12 mouse cellular contexts compared by ENCODE assay signal in genomic region chr8:121180474-121181284, GRCm38 (mm10). TPM values are rescaled to one million over a fixed set of nuclear protein-coding genes. Genes with fewer than 3 reads are reported as not detected.
A peak's percentile ranks its signal among the peaks of the same experiment; 100 is the strongest.
DNase-seq lines count a peak whose midpoint lies in the region; ATAC-seq lines count a peak whose summit lies in the region.
"Had no signal": no experiment of that assay in that cellular context is flagged by ENCODE, and none has a peak within 500 bp of the region (broad histone marks: within the 10 kb centered on the region; RNA-seq: fewer than 3 reads in every experiment).

No protein-coding gene starts in this region.

- H3K9me3 ChIP-seq in heart, embryonic 10.5 days = no peaks in the 10 kb centered on the region
- no peaks in the 10 kb centered on the region for H3K9me3 ChIP-seq in midbrain, embryonic 14.5 days (ENCODE audit: control insufficient read depth, low read length)
- H3K9me3 ChIP-seq in midbrain, embryonic 15.5 days = no peaks in the 10 kb centered on the region
- no peaks in the 10 kb centered on the region for H3K9me3 ChIP-seq in hindbrain, embryonic 16.5 days (ENCODE audit: control insufficient read depth, low read length)

- H3K9ac ChIP-seq in midbrain, embryonic 14.5 days (replicated peaks; ENCODE audit: low read length) = no peak overlapping the region
- H3K9ac ChIP-seq in midbrain, embryonic 15.5 days = no peak overlapping the region
- peak overlapping the region; percentile 17; the same call in 1 of the 2 replicates for H3K9ac ChIP-seq in hindbrain, embryonic 16.5 days (ENCODE audit: low read depth, low read length)

- peaks cover 31% of the 10 kb centered on the region for H3K4me1 ChIP-seq in heart, embryonic 10.5 days
- 0 out of 2 replicates have a peak, but pooled peaks cover 6% of the 10 kb centered on the region for H3K4me1 ChIP-seq in midbrain, embryonic 14.5 days (ENCODE audit: control insufficient read depth, insufficient read depth, low read length)
- peaks cover 6% of the 10 kb centered on the region; the same call in 1 of the 2 replicates for H3K4me1 ChIP-seq in midbrain, embryonic 15.5 days
- H3K4me1 ChIP-seq in hindbrain, embryonic 16.5 days (ENCODE audit: control insufficient read depth, insufficient read depth, low read depth, low read length) = peaks cover 6% of the 10 kb centered on the region

- H3K27me3 ChIP-seq in heart, embryonic 10.5 days (ENCODE audit: insufficient read depth, poor library complexity, severe bottlenecking) = peaks cover 5% of the 10 kb centered on the region; the same call in 1 of the 2 replicates
- no peaks in the 10 kb centered on the region for H3K27me3 ChIP-seq in midbrain, embryonic 14.5 days (ENCODE audit: control insufficient read depth, insufficient read depth, low read length)
- H3K27me3 ChIP-seq in midbrain, embryonic 15.5 days (replicated peaks) = peaks cover 4% of the 10 kb centered on the region; the same call in 1 of the 2 replicates
- H3K27me3 ChIP-seq in hindbrain, embryonic 16.5 days (replicated peaks; ENCODE audit: control insufficient read depth, insufficient read depth, low read length) = no peaks in the 10 kb centered on the region

- whole genome bisulfite sequencing in heart, embryonic 10.5 days = 76% methylated on average over 21 of the region's 21 CpGs
- WGBS in midbrain, embryonic 14.5 days = 46% methylated on average over 21 of the region's 21 CpGs
- WGBS in midbrain, embryonic 15.5 days = 39% methylated on average over 21 of the region's 21 CpGs
- 24% methylated on average over 21 of the region's 21 CpGs for WGBS in hindbrain, embryonic 16.5 days

- intact Hi-C loops in heart, postnatal 10 days (cut with DNase I) = no loop called here

- H3K36me3 ChIP-seq in heart, embryonic 10.5 days = no peaks in the 10 kb centered on the region
- H3K36me3 ChIP-seq in midbrain, embryonic 14.5 days (ENCODE audit: control insufficient read depth, insufficient read depth, low read length) = no peaks in the 10 kb centered on the region
- H3K36me3 ChIP-seq in midbrain, embryonic 15.5 days (replicated peaks) = no peaks in the 10 kb centered on the region
- H3K36me3 ChIP-seq in hindbrain, embryonic 16.5 days (ENCODE audit: control insufficient read depth, insufficient read depth, low read length) = no peaks in the 10 kb centered on the region

- peak overlapping the region; percentile 49 for H3K27ac ChIP-seq in heart, embryonic 10.5 days
- no peak overlapping the region for H3K27ac ChIP-seq in midbrain, embryonic 14.5 days (replicated peaks; ENCODE audit: low read depth, low read length)
- H3K27ac ChIP-seq in midbrain, embryonic 15.5 days = no peak overlapping the region
- no peak overlapping the region for H3K27ac ChIP-seq in hindbrain, embryonic 16.5 days (ENCODE audit: low read depth, low read length)

- no peak overlapping the region for H3K4me3 ChIP-seq in heart, embryonic 10.5 days
- H3K4me3 ChIP-seq in midbrain, embryonic 14.5 days (replicated peaks; ENCODE audit: low read depth, low read length) = no peak overlapping the region
- no peak overlapping the region for H3K4me3 ChIP-seq in midbrain, embryonic 15.5 days
- H3K4me3 ChIP-seq in hindbrain, embryonic 16.5 days (ENCODE audit: low read length) = no peak overlapping the region

- peak overlapping the region; percentile 11; the same call in 1 of the 2 replicates for H3K4me2 ChIP-seq in midbrain, embryonic 14.5 days (ENCODE audit: low read length)
- no peak overlapping the region; the same call in 1 of the 2 replicates for H3K4me2 ChIP-seq in midbrain, embryonic 15.5 days
- peak overlapping the region; percentile 23 for H3K4me2 ChIP-seq in hindbrain, embryonic 16.5 days (ENCODE audit: low read length)

- ATAC-seq in midbrain, embryonic 14.5 days (ENCODE audit: low FRiP score, low TSS enrichment) = no peak
- no peak for ATAC-seq in midbrain, embryonic 15.5 days (replicated peaks)
- ATAC-seq in hindbrain, embryonic 16.5 days = peak; percentile 50; the same call in 1 of the 2 replicates
- ATAC-seq: Patski had no signal

- no peak for DNase-seq in heart, embryonic 10.5 days (ENCODE audit: low spot score)
- DNase-seq in heart, postnatal 10 days = no peak
- peak; percentile 52 for DNase-seq in midbrain, embryonic 14.5 days
- peak; percentile 58 for DNase-seq in retina, postnatal 1 day
- no peak for DNase-seq in cerebellum, postnatal 14 days
- DNase-seq in frontal cortex, postnatal 14 days (ENCODE audit: low spot score in 2 of 2) = no peak
- DNase-seq: kidney, adult 11 months; right cerebral cortex, postnatal 25 days had no signal

RNA-seq across cellular contexts. Expression of gene Foxl1, which starts 52.9 kb away (rescaled TPM):
- polyA plus RNA-seq in heart, embryonic 10.5 days (2016; fragmentation: Nextera tagmentation; extraction: Ambion mirVana) = 0.53 and 2.0 TPM in 2 replicates
- under 1 TPM; 0.27 to 0.43 TPM for total RNA-seq in heart, postnatal 10 days (2021)
- not detected in 2 replicates for polyA plus RNA-seq in midbrain, embryonic 14.5 days (2014; fragmentation: Nextera tagmentation; extraction: Ambion mirVana)
- 0.12 and 0.18 TPM in 2 replicates for polyA plus RNA-seq in midbrain, embryonic 15.5 days (2015; fragmentation: Nextera tagmentation; extraction: Ambion mirVana)
- polyA plus RNA-seq in hindbrain, embryonic 16.5 days (2015; fragmentation: Nextera tagmentation; extraction: Ambion mirVana) = 0.09 and 0.16 TPM in 2 replicates
- total RNA-seq: liver, adult 2 months had no signal
- polyA plus RNA-seq: liver, adult 2 months had no signal

Comparison
In these comparisons a context has a peak if more than half of its experiments do, and no peak if none do; other contexts are left out.
1. DNase-seq: peak in midbrain, embryonic 14.5 days (single experiment) and retina, postnatal 1 day (single experiment); none in heart, embryonic 10.5 days (single experiment), heart, postnatal 10 days (0 of 2), cerebellum, postnatal 14 days (0 of 2) and frontal cortex, postnatal 14 days (0 of 2).